ENCODE assay signal across 9 mouse cellular contexts in genomic region chr4:117120052-117120444, GRCm38 (mm10). TPM values are rescaled to one million over a fixed set of nuclear protein-coding genes. Genes with fewer than 3 reads are reported as not detected.
DNase-seq lines count a peak whose midpoint lies in the region; ATAC-seq and TF ChIP-seq lines count a peak whose summit lies in the region.
"Had no signal": no experiment of that assay in that cellular context is flagged by ENCODE, and none has a peak within 500 bp of the region (broad histone marks: within the 10 kb centered on the region; RNA-seq: fewer than 3 reads in every experiment).

No protein-coding gene starts in this region.

- TF ChIP-seq POLR2A in spleen, adult 2 months (IDR thresholded peaks at IDR 0.05; ENCODE audit: low read depth, low read length): no peak

- 8% methylated on average over 10 of the region's 10 CpGs for WGBS in spleen, adult 2 months
- 6% methylated on average over 10 of the region's 10 CpGs for WGBS in liver, embryonic 11.5 days
- WGBS in stomach, postnatal 0 days: 3% methylated on average over 10 of the region's 10 CpGs

- intact Hi-C loops in gastrocnemius, adult 2 months (cut with DNase I): loop anchor here (5.0 kb wide), 2 partner anchors 103 to 118 kb away; partner anchors contain the start of gene Eif2b3
- intact Hi-C loops in left cerebral cortex, postnatal 10 days (cut with DNase I): no loop called here
- intact Hi-C loops in left cerebral cortex, postnatal 36 days (cut with DNase I): loop anchor here (5.0 to 10.0 kb wide), 2 partner anchors 118 to 295 kb away; partner anchors contain the start of gene Hpdl

- peak overlapping the region; percentile 73 for H3K9ac ChIP-seq in liver, embryonic 11.5 days (ENCODE audit: low read depth, low read length)
- peak overlapping the region; percentile 60 for H3K9ac ChIP-seq in stomach, postnatal 0 days (ENCODE audit: low read length)

- H3K4me3 ChIP-seq in gastrocnemius, adult 2 months: peak overlapping the region; percentile 83
- peak overlapping the region; percentile 75 for H3K4me3 ChIP-seq in spleen, adult 2 months (ENCODE audit: extremely low read depth, insufficient read depth, insufficient read length)
- peak overlapping the region; percentile 70 for H3K4me3 ChIP-seq in liver, embryonic 11.5 days (ENCODE audit: low read depth, low read length)
- peak overlapping the region; percentile 68 for H3K4me3 ChIP-seq in stomach, postnatal 0 days (ENCODE audit: low read depth, low read length)

- H3K27ac ChIP-seq in gastrocnemius, adult 2 months: peak overlapping the region; percentile 92
- H3K27ac ChIP-seq in spleen, adult 2 months (ENCODE audit: insufficient read depth, low read length): peak overlapping the region; percentile 72
- H3K27ac ChIP-seq in liver, embryonic 11.5 days (ENCODE audit: low read depth, low read length): peak overlapping the region; percentile 86
- H3K27ac ChIP-seq in stomach, postnatal 0 days (replicated peaks): peak overlapping the region; percentile 92

- no peaks in the 10 kb centered on the region for H3K9me3 ChIP-seq in liver, embryonic 11.5 days (ENCODE audit: control insufficient read depth, low read length)
- no peaks in the 10 kb centered on the region for H3K9me3 ChIP-seq in stomach, postnatal 0 days (ENCODE audit: control insufficient read depth, low read length)

- no peak; the same call in 1 of the 2 replicates for ATAC-seq in liver, embryonic 11.5 days (replicated peaks; ENCODE audit: low FRiP score)
- ATAC-seq in stomach, postnatal 0 days (ENCODE audit: low FRiP score, low TSS enrichment): no peak; the same call in 1 of the 2 replicates

- no peak for TF ChIP-seq EP300 in stomach, postnatal 0 days (optimal IDR thresholded peaks at IDR 0.05)

- TF ChIP-seq CTCF in gastrocnemius, adult 2 months (IDR thresholded peaks at IDR 0.05): no peak
- no peak for TF ChIP-seq CTCF in spleen, adult 2 months (IDR thresholded peaks at IDR 0.05; ENCODE audit: extremely low read depth, insufficient read depth, insufficient read length, insufficient replicate concordance)
- no peak for TF ChIP-seq CTCF in stomach, postnatal 0 days (IDR thresholded peaks at IDR 0.05; ENCODE audit: low read depth)

- H3K36me3 ChIP-seq in spleen, adult 2 months (ENCODE audit: control insufficient read depth, insufficient read depth, low read length): no peaks in the 10 kb centered on the region
- H3K36me3 ChIP-seq in liver, embryonic 11.5 days (ENCODE audit: control insufficient read depth, insufficient read depth, low read length): no peaks in the 10 kb centered on the region
- no peaks in the 10 kb centered on the region for H3K36me3 ChIP-seq in stomach, postnatal 0 days (ENCODE audit: control insufficient read depth, insufficient read depth, low read length)

- no peaks in the 10 kb centered on the region for H3K27me3 ChIP-seq in spleen, adult 2 months (ENCODE audit: control insufficient read depth, insufficient read depth, low read length)
- H3K27me3 ChIP-seq in liver, embryonic 11.5 days (replicated peaks; ENCODE audit: control insufficient read depth, insufficient read depth, low read length): no peaks in the 10 kb centered on the region
- no peaks in the 10 kb centered on the region for H3K27me3 ChIP-seq in stomach, postnatal 0 days (ENCODE audit: control insufficient read depth, insufficient read depth, low read length)

- H3K4me2 ChIP-seq in liver, embryonic 11.5 days: peak overlapping the region; percentile 99
- peak overlapping the region; percentile 99 for H3K4me2 ChIP-seq in stomach, postnatal 0 days (replicated peaks; ENCODE audit: low read depth)

- DNase-seq in gastrocnemius, adult 2 months: no peak
- no peak for DNase-seq in gastrocnemius, adult 18-20 months (ENCODE audit: low spot score)
- no peak for DNase-seq in spleen, adult 2 months (ENCODE audit: low read depth in 1 of 2, low spot score in 2 of 2)
- DNase-seq in spleen, adult 18-20 months: no peak
- DNase-seq in liver, embryonic 11.5 days (ENCODE audit: low spot score): no peak
- no peak for DNase-seq in stomach, postnatal 0 days (ENCODE audit: low spot score)
- DNase-seq in left cerebral cortex, postnatal 10 days (ENCODE audit: extremely low spot score in 1 of 2, low spot score in 2 of 2): no peak
- no peak for DNase-seq in left cerebral cortex, postnatal 36 days (ENCODE audit: low spot score in 2 of 2)

- peaks cover 22% of the 10 kb centered on the region; the same call in 1 of the 2 replicates for H3K4me1 ChIP-seq in spleen, adult 2 months (ENCODE audit: control insufficient read depth, insufficient read depth, insufficient read length)
- peaks cover 21% of the 10 kb centered on the region for H3K4me1 ChIP-seq in liver, embryonic 11.5 days (replicated peaks; ENCODE audit: control insufficient read depth, insufficient read depth, low read length)
- H3K4me1 ChIP-seq in stomach, postnatal 0 days (replicated peaks; ENCODE audit: control insufficient read depth, insufficient read depth): peaks cover 3% of the 10 kb centered on the region

RNA-seq across cellular contexts. Expression of gene Btbd19, which starts 5.5 kb away (rescaled TPM):
- 1 to 10 TPM; 2.3 to 2.5 TPM for total RNA-seq in gastrocnemius, adult 2 months (2021)
- total RNA-seq in gastrocnemius, adult 18-20 months (2021): 1 to 10 TPM; 1.5 to 2.3 TPM
- polyA plus RNA-seq in spleen, adult 2 months (2012; rRNA removed): 15.4 and 17.5 TPM in 2 replicates
- polyA plus RNA-seq in liver, embryonic 11.5 days (2014; fragmentation: Nextera tagmentation; extraction: Ambion mirVana): 8.3 and 8.5 TPM in 2 replicates
- 5.7 and 5.9 TPM in 2 replicates for polyA plus RNA-seq in stomach, postnatal 0 days (2015; fragmentation: Nextera tagmentation; extraction: Ambion mirVana)
- 10 to 100 TPM; 11.9 to 12.0 TPM for total RNA-seq in left cerebral cortex, postnatal 10 days (2021)
- 10 to 100 TPM; 12.2 to 12.5 TPM for total RNA-seq in left cerebral cortex, postnatal 36 days (2021)

RNA-seq across cellular contexts. Expression of gene Tctex1d4, which starts 6.5 kb away (rescaled TPM):
- not detected for total RNA-seq in gastrocnemius, adult 2 months (2021)
- total RNA-seq in gastrocnemius, adult 18-20 months (2021): not detected
- 1.6 TPM in 2 replicates for polyA plus RNA-seq in spleen, adult 2 months (2012; rRNA removed)
- not detected in 2 replicates for polyA plus RNA-seq in liver, embryonic 11.5 days (2014; fragmentation: Nextera tagmentation; extraction: Ambion mirVana)
- polyA plus RNA-seq in stomach, postnatal 0 days (2015; fragmentation: Nextera tagmentation; extraction: Ambion mirVana): 0.58 and 0.62 TPM in 2 replicates
- total RNA-seq in left cerebral cortex, postnatal 10 days (2021): under 1 TPM in 1 of 2 experiments, not detected in 1; 0.47 TPM
- total RNA-seq in left cerebral cortex, postnatal 36 days (2021): not detected
- total RNA-seq: left cerebral cortex, adult 8-10 months had no signal

RNA-seq across cellular contexts. Expression of gene Plk3, which starts 13.7 kb away (rescaled TPM):
- total RNA-seq in gastrocnemius, adult 2 months (2021): under 1 TPM; 0.73 to 0.74 TPM
- total RNA-seq in gastrocnemius, adult 18-20 months (2021): 1 to 10 TPM in 1 of 2 experiments, under 1 TPM in 1; 0.25 to 1.7 TPM
- polyA plus RNA-seq in spleen, adult 2 months (2012; rRNA removed): 12.4 and 18.7 TPM in 2 replicates
- 2.4 and 2.5 TPM in 2 replicates for polyA plus RNA-seq in liver, embryonic 11.5 days (2014; fragmentation: Nextera tagmentation; extraction: Ambion mirVana)
- 18.1 and 18.7 TPM in 2 replicates for polyA plus RNA-seq in stomach, postnatal 0 days (2015; fragmentation: Nextera tagmentation; extraction: Ambion mirVana)
- total RNA-seq in left cerebral cortex, postnatal 10 days (2021): 10 to 100 TPM; 17.7 to 19.9 TPM
- 10 to 100 TPM; 12.0 to 13.9 TPM for total RNA-seq in left cerebral cortex, postnatal 36 days (2021)

RNA-seq across cellular contexts. Expression of gene Ptch2, which starts 24.2 kb away (rescaled TPM):
- under 1 TPM; 0.22 to 0.54 TPM for total RNA-seq in gastrocnemius, adult 2 months (2021)
- under 1 TPM; 0.21 to 0.52 TPM for total RNA-seq in gastrocnemius, adult 18-20 months (2021)
- 0.45 and 0.51 TPM in 2 replicates for polyA plus RNA-seq in spleen, adult 2 months (2012; rRNA removed)
- 1.4 and 1.8 TPM in 2 replicates for polyA plus RNA-seq in liver, embryonic 11.5 days (2014; fragmentation: Nextera tagmentation; extraction: Ambion mirVana)
- 1.3 and 1.5 TPM in 2 replicates for polyA plus RNA-seq in stomach, postnatal 0 days (2015; fragmentation: Nextera tagmentation; extraction: Ambion mirVana)
- 1 to 10 TPM; 2.4 to 3.4 TPM for total RNA-seq in left cerebral cortex, postnatal 10 days (2021)
- total RNA-seq in left cerebral cortex, postnatal 36 days (2021): 1 to 10 TPM; 1.4 to 1.9 TPM

RNA-seq across cellular contexts. Expression of gene Rps8, which starts 36.0 kb away (rescaled TPM):
- total RNA-seq in gastrocnemius, adult 2 months (2021): 100 to 1,000 TPM; 527 to 622 TPM
- total RNA-seq in gastrocnemius, adult 18-20 months (2021): 100 to 1,000 TPM; 498 to 543 TPM
- 578 and 703 TPM in 2 replicates for polyA plus RNA-seq in spleen, adult 2 months (2012; rRNA removed)
- polyA plus RNA-seq in liver, embryonic 11.5 days (2014; fragmentation: Nextera tagmentation; extraction: Ambion mirVana): 1,349 and 1,481 TPM in 2 replicates
- polyA plus RNA-seq in stomach, postnatal 0 days (2015; fragmentation: Nextera tagmentation; extraction: Ambion mirVana): 752 and 809 TPM in 2 replicates
- 100 to 1,000 TPM; 554 to 567 TPM for total RNA-seq in left cerebral cortex, postnatal 10 days (2021)
- total RNA-seq in left cerebral cortex, postnatal 36 days (2021): 100 to 1,000 TPM; 465 to 510 TPM

Comparison
In these comparisons a context has a peak if more than half of its experiments do, and no peak if none do; other contexts are left out.
1. RNA of gene Plk3, which starts 13.7 kb away (total RNA-seq): 17.7 to 19.9 TPM in left cerebral cortex, postnatal 10 days and 12.0 to 13.9 TPM in left cerebral cortex, postnatal 36 days; 0.25 to 1.7 TPM in gastrocnemius, adult 18-20 months and 0.73 to 0.74 TPM in gastrocnemius, adult 2 months; every median in the first group is over 4 times any median in the second.
2. Peak in every context shown above with its lines, with median percentiles within 50 percentile points of each other: H3K27ac ChIP-seq and H3K4me3 ChIP-seq.